Mouse (Mus musculus) ZHBTc4 (cell line): ENCODE results near the gene Asmt.

ENCODE experiments used
- DNase-seq: peaks from one replicate; pipeline ENCODE4 v3.0.0-alpha.2; 2011; ENCODE audit warnings: low read depth, low spot score

Asmt gene

DNA sequence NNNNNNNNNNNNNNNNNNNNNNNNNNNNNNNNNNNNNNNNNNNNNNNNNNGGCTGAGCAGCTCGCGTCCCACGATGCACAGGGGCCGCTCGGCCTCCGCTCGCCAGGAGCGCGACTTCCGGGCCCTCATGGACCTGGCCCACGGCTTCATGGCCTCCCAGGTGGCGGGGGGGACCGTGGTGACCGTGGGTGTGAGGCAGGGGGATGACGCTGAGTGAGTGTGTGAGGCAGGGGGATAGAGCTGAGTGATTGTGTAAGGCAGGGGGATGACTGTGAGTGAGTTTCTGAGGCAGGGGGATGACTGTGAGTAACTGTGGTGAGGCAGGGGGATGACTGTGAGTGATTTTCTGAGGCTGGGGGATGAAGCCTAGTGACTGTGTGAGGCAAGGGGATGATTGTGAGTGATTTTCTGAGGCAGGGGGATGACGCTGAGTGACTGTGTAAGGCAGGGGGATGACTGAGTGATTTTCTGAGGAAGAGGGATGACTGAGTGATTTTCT is at the start of gene Asmt:
Asmt (plus strand) TSS at position 51 of the 499 bp plus-strand sequence.
- no peak for DNase-seq

DNA sequence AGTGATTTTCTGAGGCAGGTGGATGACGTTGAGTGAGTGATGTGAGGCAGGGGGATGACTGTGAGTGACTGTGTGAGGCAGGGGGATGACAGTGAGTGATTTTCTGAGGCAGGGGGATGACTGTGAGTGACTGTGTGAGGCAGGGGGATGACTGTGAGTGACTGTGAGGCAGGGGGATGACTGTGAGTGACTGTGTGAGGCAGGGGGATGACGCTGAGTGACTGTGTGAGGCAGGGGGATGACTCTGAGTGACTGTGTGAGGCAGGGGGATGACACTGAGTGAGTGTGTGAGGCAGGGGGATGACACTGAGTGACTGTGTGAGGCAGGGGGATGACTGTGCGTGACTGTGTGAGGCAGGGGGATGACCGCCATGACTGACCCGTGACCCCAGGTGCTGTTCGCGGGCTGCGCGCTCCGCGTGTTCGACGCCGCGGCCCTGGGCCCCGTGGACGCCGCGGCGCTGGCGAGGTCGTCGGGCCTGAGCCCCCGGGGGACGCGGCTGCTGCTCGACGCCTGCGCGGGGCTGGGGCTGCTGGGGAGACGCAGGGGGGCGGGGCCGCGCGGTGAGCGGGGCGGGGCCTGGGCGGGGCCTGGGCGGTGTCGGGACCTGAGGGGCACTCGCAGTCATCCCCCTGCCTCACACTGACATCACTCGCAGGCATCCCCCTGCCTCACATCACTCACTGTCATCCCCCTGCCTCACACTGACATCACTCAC is 948 bp downstream of the Asmt start:
- DNase-seq, result no peak

- no peak for DNase-seq
These were observed 1.9 kb downstream of the Asmt start for GRCm38 (mm10) chrX:170674229-170674771.

GRCm38 (mm10) chrX:170674885-170675876 is 2.7 kb downstream of the Asmt start:
- DNase-seq, result no peak

- no peak for DNase-seq
These were observed 3.6 kb downstream of the Asmt start for GRCm38 (mm10) chrX:170675923-170676605.

GRCm38 (mm10) chrX:170676606-170677239 is 4.3 kb downstream of the Asmt start:
- DNase-seq, result no peak

GRCm38 (mm10) chrX:170677266-170677665 is 4.8 kb downstream of the Asmt start:
- DNase-seq, result no peak

DNA sequence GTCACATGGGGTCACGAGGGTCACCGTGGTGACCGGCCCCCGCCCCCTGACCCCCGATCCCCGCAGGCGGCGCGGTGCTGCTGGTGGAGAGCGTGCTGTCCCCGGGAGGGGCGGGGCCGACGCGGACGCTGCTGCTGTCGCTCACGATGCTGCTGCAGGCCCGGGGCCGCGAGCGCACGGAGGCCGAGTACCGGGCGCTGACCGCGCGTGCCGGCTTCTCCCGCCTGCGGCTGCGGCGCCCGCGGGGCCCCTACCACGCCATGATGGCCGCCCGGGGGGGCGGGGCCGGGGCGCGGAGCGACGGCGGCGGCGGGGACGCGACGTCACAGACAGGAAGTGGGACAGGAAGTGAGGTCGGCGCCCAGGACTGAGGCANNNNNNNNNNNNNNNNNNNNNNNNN is 5.2 kb downstream of the Asmt start:
- DNase-seq, result no peak
